Mouse (Mus musculus) small intestine, adult 2 months (tissue): ENCODE data around the gene Mob3a.

ENCODE experiments used
- CTCF ChIP-seq: fragments of 200-500 bp; IDR thresholded peaks from 2 replicates; pipeline ENCODE4 v1.5.1; 2012; ENCODE audit warnings: low read depth, mild to moderate bottlenecking, control low read depth, inconsistent platforms, low read length, moderate library complexity, mixed read lengths; ENCODE audit not compliant: insufficient replicate concordance, insufficient read length; ENCODE audit errors: extremely low read depth
- POLR2A ChIP-seq: fragments of 200-500 bp; IDR thresholded peaks from 2 replicates; pipeline ENCODE4 v1.6.1; 2012; ENCODE audit warnings: low read depth, mild to moderate bottlenecking, control low read depth, inconsistent platforms, low read length, moderate library complexity

- no peak for TF ChIP-seq CTCF
- TF ChIP-seq POLR2A, result no peak
These were observed 35.6 kb downstream of the Mob3a start for GRCm38 (mm10) chr10:80665981-80666733.
